Mouse (Mus musculus) thymus, postnatal 10 days (tissue): Measurements from ENCODE around the gene Lsm2.
"Not testable (repeated sequence)": the region's sequence is repeated elsewhere in the genome, so short reads cannot be mapped to it uniquely, and the experiment has no call there.

Experiments used
- DNase-seq, 2 experiments: peaks; one replicate each; pipeline ENCODE4 v3.0.0; 2021; ENCODE audit warnings: low spot score in 2 of 2

The Lsm2 gene

DNA sequence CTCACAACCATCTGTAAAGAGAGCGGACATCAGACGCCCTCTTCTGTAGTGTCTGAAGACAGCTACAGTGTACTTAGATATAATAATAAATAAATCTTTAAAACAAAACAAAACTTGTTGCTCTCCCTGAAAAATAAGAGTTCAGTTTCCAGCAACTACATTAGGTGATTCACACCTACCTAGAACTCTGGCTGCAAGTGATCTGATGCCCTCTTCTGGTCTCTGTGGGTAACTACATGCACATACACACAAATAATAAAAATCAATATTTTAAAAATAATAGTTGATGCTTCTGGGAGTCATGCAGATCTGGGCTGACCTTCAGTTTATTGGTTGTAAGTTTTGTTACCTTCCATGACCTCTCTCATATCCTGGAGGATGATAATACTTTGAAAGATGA, 2.6 kb downstream of the Lsm2 start:
- DNase-seq = peak in 1 of 2 experiments; percentile 27

DNA sequence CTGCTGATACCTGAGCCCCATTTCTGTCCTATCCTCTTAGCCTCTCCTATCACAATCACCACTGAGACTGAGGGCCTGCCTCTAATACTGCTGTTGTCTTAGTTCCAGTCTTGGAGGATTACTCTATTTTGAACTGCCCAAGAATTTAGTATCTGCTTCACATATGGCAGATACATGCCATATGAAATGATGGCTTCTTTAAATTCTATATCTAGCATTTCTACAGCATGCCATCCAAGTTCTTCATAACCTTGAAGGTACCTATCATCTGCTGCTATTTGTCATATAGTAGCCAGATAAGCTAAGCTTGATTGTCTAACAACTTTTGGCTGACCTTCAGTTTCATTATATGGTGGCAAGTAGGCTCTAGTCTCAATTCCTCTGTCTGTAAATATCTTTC, 13.1 kb downstream of the Lsm2 start:
- no peak for DNase-seq

DNA sequence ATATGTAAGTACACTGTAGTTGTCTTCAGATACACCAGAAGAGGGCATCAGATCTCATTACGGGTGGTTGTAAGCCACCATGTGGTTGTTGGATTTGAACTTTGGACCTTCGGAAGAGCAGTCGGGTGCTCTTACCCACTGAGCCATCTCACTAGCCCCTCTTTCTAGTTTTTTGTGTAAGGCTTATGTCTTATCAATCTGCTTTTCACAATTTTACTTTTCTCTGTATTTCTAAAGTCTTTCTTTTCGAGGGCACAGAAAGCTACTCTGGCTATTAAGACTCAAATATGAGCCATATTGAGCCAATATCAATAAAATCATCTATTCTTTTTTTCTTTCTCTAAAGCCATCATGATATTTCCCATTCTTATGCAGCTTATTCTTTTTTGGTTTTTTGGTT, 13.5 kb downstream of the Lsm2 start:
- DNase-seq = not testable (repeated sequence)

DNA sequence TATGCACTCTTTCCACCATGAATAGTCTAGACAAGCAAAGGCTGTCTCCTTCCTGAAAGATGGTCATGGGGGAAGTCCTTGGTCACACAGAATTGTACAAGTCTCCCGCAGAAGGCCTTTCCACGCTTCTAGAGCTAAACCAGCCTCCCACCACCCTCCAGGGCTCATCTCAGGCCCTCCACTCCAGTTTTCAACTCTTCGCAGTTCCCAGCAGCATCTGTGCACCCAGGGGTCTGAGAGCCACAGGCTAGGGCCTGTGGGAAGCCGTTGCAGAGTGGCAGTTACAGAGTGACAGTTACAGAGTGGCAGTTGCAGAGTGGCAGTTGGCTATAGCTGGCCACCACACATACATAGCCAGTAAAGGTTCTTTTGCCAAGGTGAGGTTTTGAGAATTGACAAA, 14.3 kb downstream of the Lsm2 start:
- DNase-seq = not testable (repeated sequence)

DNA sequence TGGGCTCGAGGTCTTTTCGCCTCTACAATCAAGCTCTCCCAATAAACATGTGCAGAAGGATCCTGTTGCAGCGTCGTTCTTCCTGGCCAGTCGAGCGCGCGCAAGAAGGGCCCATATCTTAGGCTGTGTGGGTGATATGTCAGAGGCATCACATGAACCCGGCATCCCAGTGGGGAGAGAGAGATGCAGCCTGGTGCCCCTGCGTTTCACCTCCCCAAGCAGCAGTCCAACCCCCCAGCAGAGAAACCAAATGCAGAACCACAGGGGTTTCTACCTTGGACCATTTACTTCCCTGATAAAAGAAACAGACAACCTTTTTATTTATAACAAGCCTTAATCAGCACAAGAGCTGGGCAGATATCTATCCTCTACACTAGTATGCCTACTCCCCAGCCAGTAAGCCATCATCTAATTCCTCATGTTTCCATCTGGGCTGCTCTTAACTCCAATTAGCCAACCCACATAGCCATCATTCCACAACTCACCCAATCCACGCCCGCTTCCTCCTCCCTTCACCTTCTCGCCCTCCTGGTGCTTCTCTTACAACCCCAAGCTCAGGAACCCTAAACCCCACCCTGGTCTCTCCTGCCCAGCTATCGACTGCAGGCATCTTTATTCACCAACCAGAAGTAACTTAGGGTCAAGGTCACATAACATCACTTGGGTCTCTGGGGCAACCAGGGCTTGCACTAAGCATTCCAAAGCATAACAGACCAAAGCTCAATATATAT, 14.9 kb downstream of the Lsm2 start:
- DNase-seq = no peak

DNA sequence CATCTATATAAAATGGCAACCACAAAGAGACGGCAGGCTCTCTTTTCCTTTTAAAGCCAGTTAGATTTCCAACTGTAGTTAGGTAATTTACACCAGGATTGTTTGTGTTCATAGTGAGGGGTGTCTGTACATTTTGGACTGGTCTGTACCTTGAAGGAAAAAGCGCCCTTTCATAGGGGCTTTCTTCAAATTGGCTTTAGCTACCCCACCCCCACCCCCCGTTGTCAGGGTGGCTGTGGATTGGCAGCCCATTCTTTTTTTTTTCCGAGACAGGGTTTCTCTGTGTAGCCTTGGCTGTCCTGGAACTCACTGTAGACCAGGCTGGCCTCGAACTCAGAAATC, 15.5 kb downstream of the Lsm2 start:
- no peak for DNase-seq

DNA sequence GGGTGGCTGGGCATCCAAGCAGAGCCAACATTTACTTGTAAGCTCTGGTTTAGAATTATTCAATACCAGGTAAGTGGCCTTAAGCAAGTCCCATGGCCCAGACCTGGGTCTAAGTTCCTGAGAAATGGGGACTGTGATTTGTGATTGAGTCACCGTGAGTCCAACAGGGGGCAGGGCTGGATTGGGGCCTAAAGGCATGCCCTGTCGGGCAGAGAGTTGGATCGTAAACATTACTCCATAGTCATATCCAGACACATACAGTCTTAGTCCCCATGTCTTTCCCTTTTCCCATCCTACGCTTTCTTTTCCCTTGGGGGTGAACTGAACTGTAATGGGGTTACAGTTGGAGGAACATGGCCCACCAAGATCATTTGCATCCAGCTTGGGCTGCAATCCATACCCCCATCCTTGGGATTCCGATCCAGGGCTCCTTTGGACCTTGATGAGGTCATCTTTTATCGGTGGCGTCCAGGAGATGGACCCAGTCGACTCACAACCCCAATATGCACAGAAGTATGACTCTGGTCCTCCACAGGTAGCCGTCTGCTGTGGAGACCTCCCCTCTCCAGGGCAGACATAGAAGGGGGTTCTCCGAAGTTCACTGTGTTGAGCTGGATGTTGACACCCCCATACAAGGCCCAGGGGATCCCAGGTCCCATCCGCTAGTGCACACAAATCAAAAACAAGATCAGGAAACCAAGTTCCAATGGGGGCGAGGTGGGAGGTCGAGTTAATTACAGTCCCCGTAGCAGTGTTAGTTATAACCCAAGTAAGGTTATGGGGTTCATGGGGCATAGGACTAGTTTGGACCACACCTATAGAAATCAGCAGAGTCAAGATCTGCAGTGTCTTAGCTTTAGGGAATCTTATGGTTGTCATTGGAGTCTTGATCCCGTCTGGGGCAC, 17.1 kb downstream of the Lsm2 start:
- no peak for DNase-seq

DNA sequence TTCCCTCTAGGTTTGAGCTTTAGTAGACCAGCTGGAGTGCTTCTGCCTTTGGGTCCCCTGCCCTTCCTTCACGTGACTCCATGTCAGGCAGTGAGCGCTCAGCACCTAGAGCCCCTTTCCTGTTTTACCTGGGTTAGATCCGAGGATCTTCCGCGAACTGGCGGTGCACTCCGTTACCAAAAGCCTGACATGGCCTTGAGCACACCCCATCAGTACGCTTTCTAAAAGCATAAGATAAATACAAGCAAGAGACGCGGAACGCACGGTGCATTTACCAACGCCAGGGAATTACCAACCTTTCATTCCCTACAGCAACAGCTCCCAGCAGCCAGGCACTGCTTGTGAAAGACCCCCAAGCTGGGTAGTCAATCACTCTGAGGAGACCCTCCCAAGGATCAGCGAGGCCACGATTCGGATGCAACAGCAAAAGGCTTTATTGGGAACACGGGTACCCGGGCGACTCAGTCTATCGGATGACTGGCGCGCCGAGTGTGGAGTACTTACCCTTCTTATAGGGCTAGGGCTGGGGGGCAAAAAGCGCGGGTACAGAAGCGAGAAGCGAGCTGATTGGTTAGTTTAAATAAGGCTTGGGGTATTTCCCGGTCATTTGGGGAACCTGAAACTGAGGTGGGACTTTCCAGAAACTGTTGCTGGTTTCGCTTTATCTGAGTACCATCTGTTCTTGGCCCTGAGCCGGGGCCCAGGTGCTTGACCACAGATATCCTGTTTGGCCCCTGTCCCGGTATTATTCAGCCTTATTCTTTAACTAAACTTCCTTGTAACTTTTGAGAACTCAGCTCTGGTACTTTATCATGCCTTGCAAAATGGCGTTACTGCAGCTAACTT, 18.4 kb downstream of the Lsm2 start:
- peak in 1 of 2 experiments; percentile 41 for DNase-seq

DNA sequence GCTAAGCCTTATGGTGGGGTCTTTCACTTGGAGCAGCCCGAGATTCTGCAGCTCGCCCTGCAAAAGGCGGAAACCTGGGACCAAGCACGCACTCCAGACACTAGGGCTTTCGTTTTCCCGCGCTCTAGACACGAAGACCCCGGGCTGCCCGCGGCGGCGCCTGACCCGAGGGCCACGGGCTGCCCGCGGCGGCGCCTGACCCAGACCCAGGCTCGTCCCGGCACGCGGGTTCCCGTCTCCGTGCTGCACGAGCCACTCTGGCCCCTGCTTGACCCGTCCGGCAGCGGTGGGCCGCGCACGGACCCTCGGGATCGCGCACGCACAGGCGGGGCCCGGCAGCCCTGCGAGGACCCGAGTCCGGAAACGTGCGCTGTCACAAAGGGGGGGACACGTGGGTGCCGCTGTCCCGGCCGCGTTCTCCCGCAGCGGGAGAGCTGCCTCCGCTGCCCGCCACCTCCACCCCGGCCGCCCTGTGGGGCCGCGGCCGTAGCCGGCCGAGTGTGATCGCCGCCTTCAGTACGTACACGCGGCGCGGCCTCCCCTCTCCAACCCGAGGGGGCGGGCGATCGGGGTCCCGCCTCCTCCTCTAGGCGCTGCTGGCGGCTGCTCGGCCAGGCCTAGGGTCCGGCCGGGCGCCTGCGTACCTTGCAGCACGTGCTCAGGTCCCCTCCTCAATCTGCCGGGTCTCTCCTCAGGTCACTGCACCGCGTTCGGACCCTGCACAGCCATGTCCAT, 19.2 kb downstream of the Lsm2 start, which contains the start of gene Vars:
Gene Vars (plus strand): TSS at position 271 of the 735 bp plus-strand sequence.
- peak; percentile 69 to 78 for DNase-seq

DNA sequence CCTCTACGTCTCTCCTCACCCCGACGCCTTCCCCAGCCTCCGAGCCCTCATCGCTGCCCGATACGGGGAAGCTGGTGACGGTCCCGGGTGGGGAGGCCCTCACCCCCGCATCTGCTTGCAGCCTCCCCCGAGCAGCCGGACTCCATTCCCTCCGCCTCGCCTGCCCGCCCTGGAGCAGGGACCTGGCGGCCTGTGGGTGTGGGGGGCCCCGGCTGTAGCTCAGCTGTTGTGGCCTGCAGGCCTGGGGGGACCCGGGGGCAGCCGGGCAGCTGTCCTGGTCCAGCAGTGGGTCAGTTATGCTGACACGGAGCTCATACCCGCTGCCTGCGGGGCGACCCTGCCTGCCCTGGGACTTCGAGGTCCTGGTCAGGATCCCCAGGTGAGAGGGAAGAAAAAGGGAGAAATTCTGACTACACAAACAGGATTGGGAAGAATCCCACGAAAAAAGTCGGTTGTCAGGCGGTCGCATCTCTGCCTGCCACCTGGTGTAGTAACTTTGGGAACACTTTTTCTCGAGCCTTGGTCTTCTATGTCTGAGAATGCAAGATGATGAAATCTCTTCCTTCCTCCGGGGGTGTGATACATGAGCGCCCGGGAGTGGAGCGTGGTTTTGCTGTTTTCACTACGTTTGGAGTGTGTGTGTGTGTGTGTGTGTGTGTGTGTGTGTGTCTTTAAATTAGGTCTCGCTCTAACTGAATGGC, 19.9 kb downstream of the Lsm2 start:
- DNase-seq = no peak

DNA sequence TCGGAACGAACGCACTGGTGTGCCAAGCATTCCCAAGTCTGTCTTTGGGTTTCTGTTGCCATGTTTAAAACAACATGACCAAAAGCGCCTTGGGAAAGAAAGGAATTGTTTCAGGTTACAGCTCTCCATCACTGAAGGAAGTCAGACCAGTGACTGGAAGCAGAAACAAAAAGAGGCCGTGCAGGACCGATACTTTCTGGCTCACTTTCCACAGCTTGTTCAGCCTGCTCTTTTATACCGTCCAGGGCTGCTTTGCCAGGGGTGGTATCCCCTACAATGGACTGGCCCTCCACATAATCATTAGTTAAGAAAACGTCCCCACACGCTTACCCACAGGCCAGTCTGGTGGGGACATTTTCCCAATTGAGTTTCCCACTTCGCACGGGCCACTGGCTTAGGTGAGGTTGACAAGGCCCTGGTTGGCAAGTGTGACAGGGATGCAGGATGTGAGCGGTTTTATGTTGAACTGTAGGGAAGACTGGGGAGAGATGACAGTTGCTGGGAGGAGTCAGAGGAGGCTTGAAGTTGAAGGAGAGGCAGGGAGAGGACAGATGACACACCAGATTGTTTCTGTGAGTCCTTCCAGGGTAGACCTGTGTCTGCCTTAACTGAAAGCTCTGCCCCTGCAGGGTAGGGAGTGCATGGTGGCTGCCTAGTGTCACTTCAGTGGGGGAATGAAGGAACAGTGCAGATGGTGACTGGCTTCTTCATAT, 20.6 kb downstream of the Lsm2 start:
- no peak for DNase-seq

DNA sequence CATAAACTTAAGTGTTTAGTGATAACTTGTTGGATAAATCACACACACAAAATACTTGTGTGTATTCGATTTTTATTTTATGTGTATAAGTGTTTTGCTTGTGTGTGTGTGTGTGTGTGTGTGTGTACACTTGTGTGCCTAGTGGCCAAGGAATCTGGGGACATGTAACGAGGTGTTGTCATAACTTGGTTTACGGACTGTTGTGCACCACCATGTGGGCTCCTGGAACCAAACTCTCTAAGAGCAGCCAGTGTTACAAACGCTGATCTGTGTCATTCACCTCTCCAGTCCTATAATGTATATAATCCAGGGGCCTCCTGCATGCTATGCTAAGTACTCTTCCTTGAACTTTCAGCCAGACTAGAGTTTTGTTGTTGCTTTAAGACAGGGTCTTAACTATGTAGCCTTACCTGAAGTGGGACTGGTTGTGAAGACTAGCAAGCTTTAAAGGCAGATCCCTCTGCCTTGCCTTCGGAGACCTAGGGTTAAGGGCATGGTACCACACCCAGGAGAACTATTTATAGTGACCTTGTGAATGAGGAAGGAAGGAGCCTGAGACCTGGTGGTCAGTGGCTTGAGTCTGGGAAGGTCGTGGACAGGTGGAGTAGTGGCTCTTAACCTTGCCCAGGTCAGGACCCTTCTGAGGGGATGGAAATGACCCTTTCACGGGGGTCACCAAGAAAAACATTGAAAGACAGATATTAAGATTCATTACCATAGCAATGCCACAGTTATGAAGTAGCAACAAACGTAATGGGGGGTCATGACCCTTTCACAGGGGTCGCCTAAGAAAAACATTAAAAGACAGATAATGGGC, 21.6 kb downstream of the Lsm2 start:
- no peak for DNase-seq

DNA sequence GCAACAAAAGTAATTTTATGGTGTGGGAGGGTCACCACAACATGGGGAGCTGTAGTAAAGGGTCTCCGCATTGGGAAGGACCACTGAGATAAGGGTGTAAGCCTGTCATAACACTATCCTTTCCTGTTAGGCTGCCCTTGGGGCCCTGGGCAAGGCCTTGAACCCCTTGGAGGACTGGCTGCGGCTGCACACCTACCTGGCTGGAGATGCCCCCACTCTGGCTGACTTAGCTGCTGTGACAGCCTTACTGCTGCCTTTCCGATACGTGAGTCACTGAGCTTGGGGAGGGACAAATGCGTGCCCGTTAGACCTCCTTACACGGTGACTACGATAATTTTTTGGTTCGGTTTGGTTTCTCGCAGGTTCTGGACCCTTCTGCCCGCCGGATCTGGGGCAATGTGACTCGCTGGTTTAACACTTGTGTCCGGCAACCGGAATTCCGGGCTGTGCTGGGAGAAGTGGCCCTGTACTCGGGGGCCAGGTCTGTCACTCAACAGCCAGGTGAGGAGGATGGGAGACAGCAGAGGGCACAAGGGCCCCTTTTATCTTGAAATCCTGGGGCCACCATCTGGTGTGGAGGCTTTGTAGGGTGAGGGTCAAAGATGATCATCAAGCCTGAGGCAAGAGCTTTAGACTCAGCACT, 22.5 kb downstream of the Lsm2 start:
- DNase-seq = no peak

DNA sequence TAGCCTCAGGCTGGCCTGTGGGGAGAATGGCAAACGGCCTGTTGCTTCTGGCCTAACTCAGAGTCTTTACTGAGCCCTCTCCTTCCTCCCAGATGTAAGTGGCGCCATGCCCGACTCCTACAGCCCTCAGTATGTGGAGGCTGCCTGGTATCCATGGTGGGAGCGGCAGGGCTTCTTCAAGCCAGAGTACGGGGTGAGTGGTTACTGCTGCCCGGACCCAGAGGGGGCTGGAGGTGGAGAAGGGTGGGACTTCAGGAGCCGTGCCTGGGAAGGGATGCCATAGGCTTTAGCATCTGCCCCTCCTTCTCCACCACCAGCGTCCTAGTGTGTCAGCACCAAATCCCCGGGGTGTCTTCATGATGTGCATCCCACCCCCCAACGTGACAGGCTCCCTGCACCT, 23.5 kb downstream of the Lsm2 start:
- DNase-seq = no peak

DNA sequence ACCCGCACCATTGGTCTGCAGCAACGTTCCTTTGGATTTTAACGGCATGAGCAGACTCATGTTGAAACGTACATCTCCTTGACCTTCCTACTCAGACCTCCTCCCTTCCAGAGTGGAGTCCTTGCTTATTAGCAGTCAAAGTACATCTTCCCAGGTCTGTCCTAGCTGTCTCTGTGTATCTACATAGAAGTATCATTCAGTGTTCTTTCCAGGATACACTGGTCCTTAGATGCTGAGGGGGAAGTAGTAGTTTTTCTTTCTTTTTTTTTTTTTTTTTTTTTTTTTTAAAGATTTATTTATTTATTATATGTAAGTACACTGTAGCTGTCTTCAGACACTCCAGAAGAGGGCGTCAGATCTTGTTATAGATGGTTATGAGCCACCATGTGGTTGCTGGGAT, 24.2 kb downstream of the Lsm2 start:
- not testable (repeated sequence) for DNase-seq

DNA sequence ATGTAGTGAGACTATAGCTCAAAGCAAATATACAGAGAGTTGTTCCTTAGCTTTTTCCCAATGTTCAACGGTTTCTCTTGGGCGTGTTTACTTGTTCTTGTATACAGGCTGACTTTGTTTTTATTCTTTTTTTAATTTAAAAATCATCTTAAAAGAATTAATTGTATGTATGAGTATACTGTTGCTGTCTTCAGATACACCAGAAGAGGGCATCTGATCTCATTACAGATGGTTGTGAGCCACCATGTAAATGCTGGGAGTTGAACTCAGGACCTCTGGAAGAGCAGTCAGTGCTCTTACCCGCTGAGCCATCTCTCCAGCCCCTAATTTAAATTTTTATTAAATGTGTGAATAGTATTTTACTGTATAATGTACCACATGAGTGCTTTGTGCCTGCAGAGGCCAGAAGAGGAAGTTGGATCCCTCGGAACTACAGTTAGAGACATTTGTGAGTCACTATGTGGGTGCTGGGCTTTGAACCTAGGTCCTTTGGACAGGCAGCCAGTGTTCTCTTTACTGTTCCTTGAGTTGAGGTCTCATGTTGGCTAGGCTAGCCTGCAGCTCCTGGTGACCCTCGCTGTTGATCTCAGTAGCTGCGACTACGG, 25.8 kb downstream of the Lsm2 start:
- no peak for DNase-seq

DNA sequence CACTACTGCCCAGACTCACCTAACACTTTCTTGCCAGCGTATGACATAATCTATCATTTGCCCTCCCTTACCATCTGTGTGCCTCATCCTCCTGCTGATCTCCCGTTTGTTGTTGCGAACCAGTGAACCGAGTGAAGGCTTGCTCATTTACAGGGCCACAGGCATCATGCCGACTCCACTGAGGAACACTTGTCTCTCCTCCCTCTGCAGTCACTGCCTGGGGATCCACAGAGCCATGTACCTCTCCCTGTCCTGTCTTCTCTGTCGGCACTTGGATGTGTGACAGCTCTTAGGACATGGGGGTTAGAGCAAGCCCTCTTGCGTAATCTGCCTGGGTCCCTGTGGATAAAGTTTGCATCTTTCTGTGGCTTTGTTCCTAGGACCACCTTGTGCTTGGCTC, 27.9 kb downstream of the Lsm2 start:
- no peak for DNase-seq

DNA sequence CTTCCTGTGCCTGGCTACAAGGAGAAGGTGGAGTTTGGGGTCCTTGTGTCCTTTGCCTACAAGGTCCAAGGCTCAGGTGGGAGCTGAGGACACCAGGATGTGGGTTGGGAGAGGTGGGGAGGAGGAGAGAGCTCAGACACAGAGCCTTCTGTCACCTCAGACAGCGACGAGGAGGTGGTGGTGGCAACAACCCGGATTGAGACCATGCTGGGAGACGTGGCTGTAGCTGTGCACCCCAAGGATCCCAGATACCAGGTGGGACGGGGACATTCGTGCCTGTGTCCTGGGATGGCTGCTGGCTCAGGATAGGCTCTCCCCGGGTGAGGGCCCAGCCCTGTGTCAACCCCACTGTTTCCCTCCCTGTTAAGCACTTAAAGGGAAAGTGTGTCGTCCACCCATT, 29.8 kb downstream of the Lsm2 start:
- DNase-seq = no peak
